Mouse (Mus musculus): ENCODE results near the gene Scnn1a.
"Not testable (repeated sequence)": the region's sequence is repeated elsewhere in the genome, so short reads cannot be mapped to it uniquely, and the experiment has no call there.

DNA sequence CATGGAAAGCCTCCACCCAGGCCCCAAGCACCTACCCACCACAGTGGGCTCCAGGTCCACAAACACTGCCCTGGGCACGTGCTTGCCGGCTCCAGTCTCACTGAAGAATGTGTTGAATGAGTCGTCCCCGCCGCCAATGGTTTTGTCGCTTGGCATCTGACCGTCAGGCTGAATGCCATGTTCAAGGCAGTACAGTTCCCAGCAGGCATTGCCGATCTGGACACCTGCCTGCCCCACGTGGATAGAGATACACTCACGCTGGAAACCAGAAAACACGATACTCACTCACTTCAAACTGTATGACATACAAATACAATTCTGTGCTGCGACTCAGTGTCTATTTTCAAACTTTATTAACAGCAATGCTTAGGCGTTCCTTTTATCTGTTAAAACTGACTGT is 37.7 kb upstream of the Scnn1a start:
- TF ChIP-seq ZNF384 (IDR thresholded peaks at IDR 0.05; ENCODE audit: low read depth, low read length); HCFC1 (IDR thresholded peaks at IDR 0.05; ENCODE audit: borderline replicate concordance, insufficient read depth, low read length); CHD2 (IDR thresholded peaks at IDR 0.05; ENCODE audit: low read depth, low read length); MAFK (IDR thresholded peaks at IDR 0.05; ENCODE audit: insufficient read depth, low read depth, low read length): not testable (repeated sequence)
